Mouse (Mus musculus) small intestine, adult 2 months (tissue): ENCODE results near the gene Gm904.
"Not testable (repeated sequence)": the region's sequence is repeated elsewhere in the genome, so short reads cannot be mapped to it uniquely, and the experiment has no call there.

Experiments used
- CTCF ChIP-seq: fragments of 200-500 bp; IDR thresholded peaks from 2 replicates; pipeline ENCODE4 v1.5.1; 2012; ENCODE audit warnings: low read depth, mild to moderate bottlenecking, control low read depth, inconsistent platforms, low read length, moderate library complexity, mixed read lengths; ENCODE audit not compliant: insufficient replicate concordance, insufficient read length; ENCODE audit errors: extremely low read depth
- POLR2A ChIP-seq: fragments of 200-500 bp; IDR thresholded peaks from 2 replicates; pipeline ENCODE4 v1.6.1; 2012; ENCODE audit warnings: low read depth, mild to moderate bottlenecking, control low read depth, inconsistent platforms, low read length, moderate library complexity

GRCm38 (mm10) chr13:50648771-50649170, 5.7 kb downstream of the Gm904 start:
- not testable (repeated sequence) for TF ChIP-seq POLR2A, CTCF
